Mouse (Mus musculus): ENCODE measurements at regions not wholly inside any gene's neighbourhood (a gene's known extent, or its start where the extent isn't known, plus 50 kb on each side); places are given as distances from the start of the nearest gene placed in this dataset.
A peak's percentile ranks its signal among the peaks of the same experiment; 100 is the strongest.

DNA sequence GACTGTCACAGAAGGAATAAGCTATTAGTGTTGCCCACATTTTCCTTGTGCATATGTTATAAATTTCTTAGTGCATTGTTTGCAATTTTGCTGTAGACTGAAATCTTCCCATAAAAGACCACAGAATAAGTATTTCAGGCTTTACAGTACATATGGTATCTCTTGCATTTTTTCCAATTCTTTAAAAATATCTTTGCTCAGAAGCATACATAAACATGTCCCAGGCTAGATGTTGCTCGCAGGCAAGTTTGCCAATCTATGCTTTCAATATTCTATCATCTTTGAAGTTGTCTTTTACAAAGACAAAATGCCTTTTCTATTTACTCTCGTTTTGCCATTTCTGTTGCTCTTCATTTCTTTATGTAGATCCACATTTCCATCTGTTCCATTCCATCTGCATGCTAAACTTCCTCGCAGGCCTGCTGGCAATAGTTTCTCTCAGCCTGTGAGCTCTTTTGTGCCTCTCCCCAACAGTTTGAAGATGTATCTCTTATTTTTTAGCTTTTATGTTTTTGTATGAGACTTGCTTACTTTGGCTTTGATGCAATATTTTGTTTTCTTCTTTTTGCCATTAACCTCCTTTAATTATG lies 120.0 kb upstream of the Cdr1 start:
- peak; percentile 16 for DNase-seq

DNA sequence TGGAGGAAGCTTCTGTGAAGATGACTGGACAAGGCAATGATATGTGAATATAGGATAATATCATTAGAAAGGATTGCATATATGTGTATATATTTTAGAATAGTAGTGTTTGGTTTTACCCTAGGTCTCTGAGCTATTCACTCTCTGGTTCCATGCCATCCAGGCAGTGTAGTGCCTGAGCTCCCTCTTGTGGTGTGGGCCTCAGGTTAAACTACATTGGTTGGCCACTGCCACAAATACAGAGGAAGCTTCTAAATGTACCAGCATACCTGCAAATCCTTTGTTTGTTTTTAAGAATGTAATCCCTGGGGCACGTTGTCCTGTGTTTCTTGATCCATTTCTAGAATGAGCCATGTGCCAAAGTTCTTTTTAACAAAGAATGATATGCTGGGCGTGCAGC lies 119.1 kb upstream of the Cdr1 start:
- no peak for DNase-seq

All from layer of hippocampus, adult 9-11 months (tissue).